Mouse (Mus musculus) heart, postnatal 0 days (tissue): Measurements from ENCODE around the gene Fam102a. TPM values are rescaled to one million over a fixed set of nuclear protein-coding genes. Genes with fewer than 3 reads are reported as not detected.

ENCODE experiments used
- ATAC-seq: fragments of 200-750 bp; cut with Nextera tagmentation; 2 replicates; pipeline ENCODE4 v1.8.0; 2017; ENCODE audit warnings: low read depth, moderate number of reproducible peaks, moderate library complexity; ENCODE audit not compliant: insufficient read depth
- DNase-seq: peaks from one replicate; pipeline ENCODE4 v3.0.0-alpha.2; 2016; ENCODE audit warnings: low spot score
- H3K27ac ChIP-seq: fragments of 300-500 bp; sonication (generic); 2 replicates; pipeline ENCODE4 v1.5.1; 2014; ENCODE audit warnings: low read depth, mild to moderate bottlenecking
- H3K27me3 ChIP-seq: fragments of 300-500 bp; sonication (generic); 2 replicates; pipeline ENCODE4 v1.6.1; 2014; ENCODE audit warnings: low read length, mixed read lengths; ENCODE audit not compliant: control insufficient read depth, insufficient read depth
- H3K36me3 ChIP-seq: fragments of 300-500 bp; sonication (generic); replicated peaks from 2 replicates; pipeline ENCODE4 v1.6.1; 2014; ENCODE audit warnings: low read length, mixed read lengths; ENCODE audit not compliant: control insufficient read depth, insufficient read depth
- H3K4me1 ChIP-seq: fragments of 300-500 bp; sonication (generic); 2 replicates; pipeline ENCODE4 v1.6.1; 2014; ENCODE audit warnings: antibody characterized with exemption; ENCODE audit not compliant: control insufficient read depth, insufficient read depth
- H3K4me2 ChIP-seq: fragments of 300-500 bp; sonication (generic); 2 replicates; pipeline ENCODE4 v1.6.1; 2014; ENCODE audit warnings: low read depth, mild to moderate bottlenecking, low read length, moderate library complexity
- H3K4me3 ChIP-seq: fragments of 300-500 bp; sonication (generic); 2 replicates; pipeline ENCODE4 v1.5.1; 2014; ENCODE audit warnings: low read depth, low read length
- H3K9ac ChIP-seq: fragments of 300-500 bp; sonication (generic); replicated peaks from 2 replicates; pipeline ENCODE4 v1.6.1; 2014; ENCODE audit warnings: low read depth, low read length, mixed read lengths
- H3K9me3 ChIP-seq: fragments of 300-500 bp; sonication (generic); replicated peaks from 2 replicates; pipeline ENCODE4 v1.6.1; 2016; ENCODE audit warnings: low read length; ENCODE audit not compliant: control insufficient read depth
- CTCF ChIP-seq: IDR thresholded peaks from 2 replicates; pipeline ENCODE4 v1.5.1; 2016; ENCODE audit warnings: antibody characterized with exemption, control low read depth, low read depth
- EP300 ChIP-seq: IDR thresholded peaks from 2 replicates; pipeline ENCODE4 v1.6.1; 2016; ENCODE audit warnings: antibody characterized with exemption, low read depth
- WGBS: fragments of 180-500 bp; shearing (Covaris S2); extraction: QIAGEN DNeasy Blood & Tissue Kit; methylation state at CpG from one replicate; pipeline ENCODE4 v1.1.7; 2014; 5-methylcytosine and 5-hydroxymethylcytosine counted together
- polyA plus RNA-seq: library from polyadenylated mRNA; unstranded; fragments of >200 nt; fragmentation: Nextera tagmentation; extraction: Ambion mirVana; gene quantifications from 2 replicates; pipeline ENCODE4 v1.2.1, GENCODE M21; 2015
- total RNA-seq: library from RNA; depleted of rRNA; stranded (reverse); fragments of >200 nt; gene quantifications from 2 replicates; pipeline ENCODE4 v1.2.3, GENCODE M21; 2014; ENCODE audit warnings: low replicate concordance

Gene Fam102a
- total and polyA plus RNA-seq, 2 experiments from 2014 or later = 2.8 to 12.3 TPM

GRCm38 (mm10) chr2:32591249-32591648 is 56.1 kb downstream of the Fam102a start:
- Histone ChIP-seq H3K27ac (no peak overlapping the region), H3K9me3 (no peaks in the 10 kb centered on the region), H3K27me3 (no peaks in the 10 kb centered on the region), H3K36me3 (peaks cover 46% of the 10 kb centered on the region), H3K4me1 (peaks cover 25% of the 10 kb centered on the region), H3K9ac (no peak overlapping the region), H3K4me3 (no peak overlapping the region), H3K4me2 (no peak overlapping the region)
- ATAC-seq = no peak
- no peak for DNase-seq
- TF ChIP-seq CTCF (no peak), EP300 (no peak)
- WGBS = 75% methylated on average over 6 of the region's 6 CpGs

DNA sequence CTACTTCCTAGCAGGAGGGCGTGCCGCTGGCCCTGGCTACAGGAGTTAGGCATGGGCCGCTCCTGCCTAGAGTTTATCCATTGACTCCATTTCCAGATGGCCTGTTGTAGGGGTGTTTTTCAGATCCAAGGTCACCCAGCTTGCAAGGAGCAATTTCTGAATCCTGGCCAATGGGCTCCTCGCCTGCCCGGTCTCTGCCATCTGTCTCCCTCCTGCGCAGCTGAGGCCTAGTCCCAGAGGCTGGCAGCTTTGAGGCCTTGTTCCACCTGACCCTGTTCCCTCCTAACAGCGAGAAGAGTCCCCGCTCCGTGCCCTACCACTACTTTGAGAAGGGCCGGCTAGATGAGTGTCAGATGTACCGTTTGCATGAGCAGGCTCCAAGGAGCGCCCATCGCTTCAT is 61.6 kb downstream of the Fam102a start:
- H3K4me1 ChIP-seq = peaks cover 4% of the 10 kb centered on the region
- H3K4me2 ChIP-seq = no peak overlapping the region
- no peak for DNase-seq
- 85% methylated on average over 13 of the region's 13 CpGs for WGBS
- H3K36me3 ChIP-seq = peaks cover 51% of the 10 kb centered on the region
- no peak overlapping the region for H3K4me3 ChIP-seq
- no peaks in the 10 kb centered on the region for H3K9me3 ChIP-seq
- H3K27me3 ChIP-seq = no peaks in the 10 kb centered on the region
- no peak for ATAC-seq
- H3K27ac ChIP-seq = no peak overlapping the region
- no peak overlapping the region for H3K9ac ChIP-seq
- TF ChIP-seq CTCF (no peak), EP300 (no peak)

GRCm38 (mm10) chr2:32597248-32597647 is 62.1 kb downstream of the Fam102a start:
- Histone ChIP-seq H3K4me3 (no peak overlapping the region), H3K9me3 (no peaks in the 10 kb centered on the region), H3K36me3 (peaks cover 48% of the 10 kb centered on the region), H3K27ac (no peak overlapping the region), H3K4me2 (no peak overlapping the region), H3K27me3 (no peaks in the 10 kb centered on the region), H3K9ac (no peak overlapping the region), H3K4me1 (peaks cover 5% of the 10 kb centered on the region)
- DNase-seq = no peak
- TF ChIP-seq EP300 = no peak
- TF ChIP-seq CTCF = no peak
- no peak for ATAC-seq
- 88% methylated on average over 5 of the region's 5 CpGs for WGBS

DNA sequence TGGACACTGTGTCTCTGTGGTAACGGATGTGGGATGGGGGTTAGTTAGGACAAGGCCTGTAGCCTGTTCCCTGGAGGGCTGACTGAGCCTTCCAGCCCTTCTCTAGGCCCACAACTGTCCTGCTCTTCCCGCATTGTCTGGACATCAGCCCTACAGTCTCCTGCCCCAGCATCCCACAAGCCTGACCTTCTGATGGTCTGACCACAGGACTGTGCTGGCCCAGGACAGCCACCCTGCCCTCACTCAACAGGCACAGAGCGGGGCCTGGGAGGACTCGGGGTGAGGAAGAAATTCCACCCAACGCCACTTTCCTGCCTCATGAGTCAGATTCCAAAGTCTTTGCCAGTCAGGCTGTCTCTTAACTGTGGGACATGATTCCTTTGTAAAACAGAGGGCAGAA is 62.6 kb downstream of the Fam102a start:
- Histone ChIP-seq H3K9me3 (no peaks in the 10 kb centered on the region), H3K27me3 (no peaks in the 10 kb centered on the region), H3K9ac (no peak overlapping the region), H3K4me1 (peaks cover 9% of the 10 kb centered on the region), H3K36me3 (peaks cover 48% of the 10 kb centered on the region), H3K4me2 (no peak overlapping the region), H3K4me3 (no peak overlapping the region), H3K27ac (no peak overlapping the region)
- TF ChIP-seq CTCF = no peak
- no peak for TF ChIP-seq EP300
- DNase-seq (no peak), ATAC-seq (no peak)
- WGBS = 70% methylated on average over 5 of the region's 5 CpGs

GRCm38 (mm10) chr2:32598506-32598905 is 63.4 kb downstream of the Fam102a start:
- WGBS = 67% methylated on average over 8 of the region's 8 CpGs
- DNase-seq (no peak), ATAC-seq (no peak)
- peak overlapping the region; percentile 17; the same call in 1 of the 2 replicates for H3K27ac ChIP-seq
- no peak overlapping the region for H3K9ac ChIP-seq
- H3K36me3 ChIP-seq = peaks cover 48% of the 10 kb centered on the region
- no peaks in the 10 kb centered on the region for H3K27me3 ChIP-seq
- peaks cover 9% of the 10 kb centered on the region for H3K4me1 ChIP-seq
- no peaks in the 10 kb centered on the region for H3K9me3 ChIP-seq
- no peak overlapping the region for H3K4me2 ChIP-seq
- H3K4me3 ChIP-seq = no peak overlapping the region
- TF ChIP-seq CTCF = no peak
- no peak for TF ChIP-seq EP300

DNA sequence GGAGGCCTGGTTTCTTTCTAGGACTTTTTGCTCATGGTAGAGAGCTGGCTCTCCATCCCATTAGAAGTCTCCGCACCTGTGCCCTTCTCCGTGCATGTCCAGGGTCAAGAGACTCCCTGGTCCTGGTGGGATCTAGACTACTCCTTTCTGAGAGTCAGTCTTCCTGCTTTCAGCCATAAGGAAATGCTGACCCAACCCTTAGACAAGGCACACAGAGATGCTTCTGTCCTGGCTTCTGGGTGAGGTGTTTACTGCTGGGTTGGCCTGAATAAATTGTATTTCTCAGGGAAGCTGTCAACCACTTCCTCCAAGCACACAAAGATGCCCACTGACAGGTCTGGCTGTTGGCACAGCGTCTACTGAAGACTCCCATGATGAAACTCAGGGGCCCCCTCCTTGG is 64.3 kb downstream of the Fam102a start, which contains the start of gene St6galnac6:
Gene St6galnac6, plus strand, starts transcription at position 301 of the 400 bp plus-strand sequence.
- Histone ChIP-seq H3K36me3 (peaks cover 39% of the 10 kb centered on the region), H3K9ac (no peak within 1 kb of the TSS), H3K4me2 (no peak within 1 kb of the TSS), H3K4me1 (peaks cover 9% of the 10 kb centered on the region), H3K27ac (peak within 1 kb of the TSS; percentile 17; the same call in 1 of the 2 replicates), H3K4me3 (no peak within 1 kb of the TSS), H3K9me3 (no peaks in the 10 kb centered on the region), H3K27me3 (no peaks in the 10 kb centered on the region)
- DNase-seq = no peak
- no peak for ATAC-seq
- no peak for TF ChIP-seq EP300
- no peak for TF ChIP-seq CTCF
- WGBS = 91% methylated on average over 3 of the region's 3 CpGs
